Mouse (Mus musculus) cerebellum, adult 18-20 months (tissue): Measurements from ENCODE around the gene Kcnip1.
A peak's percentile ranks its signal among the peaks of the same experiment; 100 is the strongest.

Experiments
- DNase-seq, 2 experiments: peaks; one replicate each; pipeline ENCODE4 v3.0.0; 2021

Kcnip1 gene

DNA sequence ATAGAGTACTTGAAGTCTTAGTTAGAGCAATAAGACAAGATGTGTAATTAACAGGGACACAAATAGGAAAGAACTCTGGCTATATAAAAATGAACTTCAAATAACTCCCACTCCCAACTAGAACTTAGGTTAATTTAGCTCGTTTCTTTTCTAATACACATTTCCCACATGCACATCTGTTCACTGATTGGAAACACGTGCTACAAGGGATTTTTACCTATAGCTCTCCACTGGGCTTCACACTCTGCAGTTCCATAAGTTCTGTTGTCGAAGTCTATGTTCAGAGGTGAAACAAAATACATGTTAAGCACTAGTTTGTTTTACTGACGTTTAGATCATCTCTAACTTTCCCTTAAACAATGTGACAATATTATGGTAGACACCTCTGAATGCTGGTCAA is 12.8 kb downstream of the Kcnip1 start:
- DNase-seq, result no peak

DNA sequence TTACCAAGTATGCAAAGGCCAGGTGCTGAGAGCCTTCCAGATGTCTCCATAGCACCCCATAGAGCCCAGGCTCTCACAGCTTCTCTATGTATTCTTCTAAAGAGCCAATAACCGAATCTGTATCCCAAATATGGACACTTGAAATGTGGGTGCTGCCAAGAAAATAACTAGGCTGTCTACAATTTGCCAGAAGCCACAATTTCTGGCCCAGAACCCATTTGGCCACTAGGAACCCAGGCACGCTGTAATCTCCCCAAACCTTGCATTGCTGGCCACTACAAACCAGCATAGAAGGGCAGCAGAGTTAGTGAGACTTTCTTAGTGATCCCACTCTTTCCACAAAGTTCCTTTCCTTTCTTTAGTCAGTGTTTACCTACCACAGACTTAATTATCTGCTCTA is 17.8 kb downstream of the Kcnip1 start:
- no peak for DNase-seq

DNA sequence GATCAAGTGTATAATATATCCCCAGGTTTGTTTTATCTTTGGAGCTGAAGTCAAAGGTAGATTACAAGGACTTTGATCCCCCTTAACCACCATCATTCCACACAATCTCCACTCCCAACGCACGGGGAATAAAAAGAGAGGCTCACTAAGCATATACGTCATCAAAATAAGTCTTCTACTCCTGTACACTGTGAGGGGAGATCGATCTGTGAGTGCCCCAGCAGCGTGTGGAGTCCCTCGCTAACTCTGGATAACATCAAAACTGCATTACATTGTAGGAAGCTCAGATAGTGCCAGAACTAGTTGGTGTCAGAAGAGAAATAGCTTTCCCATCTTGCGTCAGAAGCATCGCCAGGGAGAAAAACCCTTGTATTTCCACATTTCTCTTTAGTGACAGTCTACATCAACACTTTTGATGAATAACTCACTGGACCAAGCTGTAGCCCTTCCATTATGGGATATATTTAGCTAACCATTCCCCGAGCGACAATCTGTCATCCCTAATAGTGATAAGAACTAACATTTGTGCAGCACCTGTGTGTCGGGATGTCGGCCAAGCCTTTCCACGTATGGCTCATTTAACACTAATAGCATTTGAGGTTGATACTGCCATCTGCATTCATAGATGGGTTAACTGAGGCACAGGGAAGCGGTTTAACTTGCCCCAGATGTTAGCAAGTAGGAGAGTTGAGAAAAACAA is 18.5 kb downstream of the Kcnip1 start:
- peak in 1 of 2 experiments; percentile 8 for DNase-seq

DNA sequence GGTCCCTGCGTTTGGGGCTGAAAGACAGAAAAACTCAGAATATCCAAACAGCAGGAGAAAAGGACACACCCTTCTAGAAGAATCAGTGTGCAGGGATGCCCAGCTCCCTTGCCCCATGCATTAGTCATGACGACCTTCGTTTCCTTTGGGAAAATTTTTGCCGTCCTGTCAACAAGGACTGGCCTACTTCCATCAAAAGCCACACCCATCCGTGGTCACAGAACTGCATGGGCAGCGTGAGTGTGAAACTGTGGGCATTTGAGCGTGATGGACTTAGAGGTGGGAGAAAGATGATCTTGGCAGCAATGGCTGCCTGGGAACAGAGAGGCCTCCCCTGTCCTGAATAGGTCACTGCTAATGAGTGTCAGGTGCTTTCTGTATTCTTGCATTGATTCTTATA is 20.8 kb downstream of the Kcnip1 start:
- DNase-seq, result no peak

DNA sequence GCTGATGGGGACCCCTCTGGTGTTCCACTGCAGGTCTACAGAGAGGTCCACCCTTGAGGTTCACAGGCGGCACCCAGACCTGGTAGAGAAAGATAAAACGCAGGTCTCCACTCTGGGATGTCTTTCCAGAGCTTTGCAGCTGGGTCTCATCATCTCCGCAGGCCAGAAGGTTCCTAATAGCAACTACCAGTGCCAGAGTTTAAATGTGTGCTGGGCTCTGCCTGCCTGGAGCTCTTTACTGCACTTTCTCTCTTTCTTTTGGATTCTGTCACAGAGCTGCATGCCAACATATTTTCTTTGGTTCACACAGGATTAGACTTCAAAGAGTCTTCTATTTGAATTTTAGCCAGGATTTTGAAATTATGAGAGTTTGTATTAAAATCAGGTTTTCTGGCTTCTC is 23.8 kb downstream of the Kcnip1 start:
- no peak for DNase-seq

DNA sequence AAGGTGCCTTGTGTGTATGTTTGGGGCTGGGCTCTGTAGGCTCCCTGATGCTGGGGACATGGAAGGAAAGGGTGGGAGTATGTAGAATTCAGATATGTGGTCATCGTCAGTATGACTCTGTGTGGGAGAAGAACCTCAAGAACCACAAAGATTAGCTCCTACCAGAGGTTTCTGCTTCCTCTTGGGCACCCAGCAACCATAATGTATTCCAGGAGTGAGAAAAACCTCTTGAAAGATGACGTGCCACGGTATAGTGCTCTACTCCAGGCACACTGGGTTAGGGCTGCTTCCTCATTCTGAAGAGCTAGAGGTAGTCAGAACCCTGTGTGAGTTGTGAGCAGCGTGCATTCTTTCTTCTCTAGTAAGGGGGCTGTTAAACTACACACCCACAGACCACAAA is 25.2 kb downstream of the Kcnip1 start:
- DNase-seq, result no peak

DNA sequence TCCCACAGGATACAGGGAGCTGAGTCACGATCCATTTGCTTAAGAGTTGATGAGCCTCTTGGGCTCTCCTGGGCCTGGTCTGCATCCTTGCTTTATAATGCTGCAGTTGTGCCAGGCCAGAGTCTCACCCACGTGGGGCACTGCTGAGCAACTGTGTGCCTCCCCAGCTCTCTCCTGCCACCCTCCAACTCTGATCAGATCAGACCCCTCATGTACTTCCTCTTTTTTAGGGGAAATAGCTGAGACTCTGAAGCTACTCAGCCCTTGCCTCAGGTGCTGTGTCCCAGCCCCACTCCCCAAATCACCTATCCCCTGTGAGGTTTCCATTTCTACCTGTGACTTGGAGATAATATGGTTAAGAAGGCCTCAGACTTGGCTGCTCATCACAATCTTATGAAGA is 27.6 kb downstream of the Kcnip1 start:
- no peak for DNase-seq

DNA sequence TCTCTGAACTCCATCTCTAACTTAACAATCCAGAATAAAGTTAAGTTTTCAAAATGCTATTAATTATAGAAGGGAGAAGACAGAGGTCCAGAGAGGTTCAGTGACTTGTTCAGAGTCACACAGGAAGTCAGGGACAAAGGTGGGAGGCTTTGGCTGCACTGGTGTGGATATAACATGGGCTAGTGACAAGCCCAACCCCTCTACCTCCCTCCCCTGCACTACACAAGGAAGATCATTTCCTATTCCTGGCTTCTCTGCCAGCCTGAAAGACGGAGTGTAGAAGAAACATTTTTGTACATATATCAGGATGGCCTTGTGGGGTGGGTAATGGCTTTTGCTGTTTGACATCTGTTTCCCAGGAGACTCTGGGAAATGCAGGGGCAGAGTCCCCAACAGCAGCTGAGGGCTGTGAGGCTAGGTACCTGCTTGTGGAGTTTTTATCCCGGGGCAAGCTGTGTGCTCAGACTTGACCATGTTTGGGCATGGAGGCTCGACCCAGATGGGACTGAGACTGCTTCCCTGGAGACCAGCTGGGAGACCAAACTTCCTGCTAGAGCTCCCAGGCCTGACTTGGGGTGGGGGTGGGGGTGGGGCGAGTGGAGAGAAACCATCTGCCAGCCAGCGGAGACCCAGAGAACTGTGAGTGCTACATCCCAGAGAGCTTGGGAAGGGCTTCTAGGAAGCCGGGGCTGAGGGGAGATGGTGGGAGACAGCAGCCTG is 30.1 kb downstream of the Kcnip1 start, which contains the start of gene Kcnmb1:
TSS of gene Kcnmb1 (plus strand) at position 326 of the 720 bp plus-strand sequence.
- no peak for DNase-seq

DNA sequence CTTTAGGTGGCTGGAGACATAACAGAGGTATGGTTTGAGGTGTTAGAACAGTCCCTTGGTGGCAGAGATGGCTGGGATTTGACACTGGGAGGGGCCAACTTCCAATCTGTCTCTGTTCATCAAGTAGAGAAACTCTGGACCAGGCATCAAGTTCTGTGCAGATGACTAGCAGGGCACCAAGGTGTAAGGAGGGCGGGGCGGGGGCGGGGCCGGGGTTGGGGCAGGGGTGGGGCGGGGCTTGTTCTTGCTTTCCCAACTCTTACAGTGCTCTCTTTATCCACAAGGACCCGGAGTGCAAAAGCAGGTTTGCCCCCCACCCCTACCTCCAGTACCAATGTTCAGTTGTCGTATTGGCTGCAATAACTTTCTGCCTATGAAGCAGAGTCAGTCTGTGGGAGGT is 30.8 kb downstream of the Kcnip1 start:
- DNase-seq, result no peak

DNA sequence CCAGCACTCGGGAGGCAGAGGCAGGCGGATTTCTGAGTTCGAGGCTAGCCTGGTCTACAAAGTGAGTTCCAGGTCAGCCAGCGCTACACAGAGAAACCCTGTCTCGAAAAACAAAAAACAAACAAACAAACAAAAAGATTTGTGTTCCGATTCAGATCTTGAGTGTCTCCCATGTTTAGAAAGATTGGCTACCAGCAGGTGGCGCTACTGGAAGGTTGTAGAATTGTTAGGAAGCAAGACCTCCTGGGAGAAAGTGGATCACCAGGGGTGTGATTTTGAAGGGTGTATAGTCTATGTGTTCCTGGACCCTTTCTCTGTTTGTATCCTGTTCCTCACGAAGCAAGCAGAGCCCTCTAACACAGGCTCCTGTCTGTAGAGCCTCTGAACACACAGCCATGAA is 34.2 kb downstream of the Kcnip1 start:
- peak; percentile 7 to 10 for DNase-seq

DNA sequence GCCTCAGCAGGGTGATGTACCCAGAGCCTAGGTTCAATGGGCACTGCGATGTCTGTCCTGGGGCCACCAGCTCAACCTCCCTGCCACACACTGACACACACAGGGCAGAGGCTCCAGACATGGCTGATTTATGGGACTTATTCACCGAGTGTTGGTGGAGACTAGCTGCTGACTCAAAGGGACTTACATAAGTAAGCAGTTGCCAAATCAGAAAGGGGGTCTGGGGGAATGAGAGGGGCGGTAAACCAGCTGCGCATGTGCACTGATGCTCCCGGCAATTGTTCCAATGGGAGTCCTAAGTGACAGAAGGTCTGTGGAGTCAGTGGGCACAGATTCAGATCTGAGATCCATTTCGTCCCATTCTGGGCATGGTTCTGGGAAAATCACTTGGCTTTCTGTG is 35.4 kb downstream of the Kcnip1 start:
- no peak for DNase-seq

DNA sequence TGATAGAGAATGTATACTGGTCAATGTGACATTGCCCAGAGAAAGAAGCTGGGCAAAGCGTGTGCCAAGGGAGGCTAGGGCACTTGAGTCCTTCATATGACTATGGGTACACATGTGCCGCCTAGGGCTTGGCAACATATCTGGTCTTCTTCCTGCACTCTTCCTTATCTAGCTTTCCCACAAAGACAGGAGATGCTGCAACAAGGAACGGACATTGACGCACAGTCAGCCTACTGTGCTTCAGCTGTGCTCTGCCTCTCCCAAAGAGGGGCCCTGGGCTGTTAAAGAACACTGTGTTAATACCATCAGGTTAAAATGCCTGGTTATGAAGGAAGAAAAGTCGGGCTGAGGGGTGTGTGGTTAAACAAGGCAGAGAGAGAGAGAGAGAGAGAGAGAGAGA is 36.3 kb downstream of the Kcnip1 start:
- no peak for DNase-seq

DNA sequence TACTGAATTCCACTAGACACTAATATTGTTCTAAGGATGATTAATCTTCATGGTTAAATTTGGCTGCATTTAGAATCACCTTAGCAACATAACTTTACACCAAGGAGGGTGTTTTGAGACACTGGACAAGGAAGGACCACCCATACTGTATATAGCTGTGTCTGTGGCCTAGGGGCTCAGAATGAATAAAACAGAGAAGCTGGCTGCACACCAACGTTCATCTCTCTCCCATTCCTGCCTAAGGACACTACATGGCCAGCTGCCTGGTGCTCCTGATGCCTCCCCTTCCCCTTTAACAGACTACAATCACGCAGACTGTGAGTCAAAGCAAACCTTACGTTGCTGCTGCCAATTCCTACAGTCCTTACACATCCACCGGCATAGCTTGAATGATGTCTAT is 37.0 kb downstream of the Kcnip1 start:
- DNase-seq, result no peak

DNA sequence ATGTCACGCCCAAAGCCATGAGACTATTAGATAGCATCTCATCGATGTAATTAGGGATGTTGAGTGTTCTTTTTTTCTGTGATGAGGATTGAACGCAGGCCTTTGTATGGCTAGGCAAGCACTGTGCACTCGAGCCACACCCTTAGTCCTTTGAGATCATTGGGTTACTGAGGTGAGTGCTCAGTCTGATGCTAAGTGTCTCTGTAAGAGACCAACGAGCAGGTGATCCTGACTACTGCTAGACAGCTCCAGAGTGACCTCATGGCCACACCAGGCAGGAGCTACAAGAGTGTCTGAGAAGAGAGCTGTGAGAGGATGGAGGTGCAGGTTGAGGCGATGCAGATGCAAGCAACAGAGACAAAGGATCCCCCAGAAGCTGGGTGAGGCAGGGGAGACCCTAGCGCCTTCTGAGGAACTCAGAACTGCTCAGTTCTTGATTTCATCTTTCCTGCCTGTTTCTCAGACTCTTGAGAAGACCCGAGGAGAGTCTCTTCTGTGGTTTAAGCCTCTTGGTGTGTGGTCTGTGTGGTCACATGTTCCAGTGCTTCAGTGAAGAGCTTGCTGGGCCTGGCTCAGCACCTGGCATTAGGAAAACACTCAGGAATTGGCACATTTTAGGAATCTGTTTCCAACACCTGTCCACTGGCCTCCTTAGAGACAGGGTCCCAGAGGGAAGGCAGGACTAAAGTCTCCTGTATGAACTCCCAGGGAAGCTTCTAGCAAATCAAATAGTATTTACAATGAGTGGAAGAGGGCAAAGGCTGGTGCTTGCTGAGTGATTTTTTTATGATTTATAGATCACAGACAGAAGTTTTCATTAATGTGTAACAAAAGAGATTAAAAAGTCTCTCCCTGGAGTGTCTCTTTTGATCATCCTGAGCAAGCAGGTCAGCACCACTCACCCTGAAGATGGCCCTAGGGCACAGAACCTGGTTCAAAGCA is 41.0 kb downstream of the Kcnip1 start:
- DNase-seq, result no peak

DNA sequence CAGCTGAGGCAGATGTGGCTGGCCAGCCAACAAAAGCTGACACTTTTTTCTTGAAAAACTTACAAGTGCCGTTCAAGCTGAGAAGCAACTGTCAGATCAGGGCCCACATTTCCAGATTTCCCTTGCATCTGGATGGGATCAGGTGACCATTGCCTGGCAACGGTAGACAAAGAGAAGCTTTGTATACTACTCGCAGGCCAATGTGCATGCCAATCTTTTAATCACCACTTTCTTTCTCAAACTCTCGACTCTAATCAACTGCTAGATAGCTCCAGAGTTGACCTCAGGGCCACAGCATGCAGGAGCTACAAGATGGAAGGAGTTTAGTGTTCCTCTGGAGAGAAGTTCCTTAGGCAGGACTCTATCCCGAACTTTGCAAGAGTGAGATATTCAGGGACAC is 41.8 kb downstream of the Kcnip1 start:
- no peak for DNase-seq

DNA sequence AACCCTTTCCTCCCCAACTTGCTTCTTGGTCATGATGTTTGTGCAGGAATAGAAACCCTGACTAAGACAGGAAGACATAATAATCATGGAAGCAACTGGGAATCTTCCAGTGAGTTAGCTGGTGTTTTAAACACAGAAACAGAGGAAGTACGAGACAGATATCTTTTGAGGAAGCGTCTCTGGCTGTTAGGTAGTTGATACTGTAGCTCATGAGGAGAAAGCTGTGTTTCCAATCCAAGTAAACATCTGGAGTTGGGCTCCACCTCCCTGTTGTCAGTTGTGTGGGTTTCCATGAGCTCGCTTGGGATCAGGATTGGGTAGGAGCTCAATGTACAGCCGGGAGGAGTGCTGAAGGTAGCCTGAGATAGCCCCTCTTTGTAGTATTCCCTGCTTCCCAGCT is 46.5 kb downstream of the Kcnip1 start:
- DNase-seq, result no peak

DNA sequence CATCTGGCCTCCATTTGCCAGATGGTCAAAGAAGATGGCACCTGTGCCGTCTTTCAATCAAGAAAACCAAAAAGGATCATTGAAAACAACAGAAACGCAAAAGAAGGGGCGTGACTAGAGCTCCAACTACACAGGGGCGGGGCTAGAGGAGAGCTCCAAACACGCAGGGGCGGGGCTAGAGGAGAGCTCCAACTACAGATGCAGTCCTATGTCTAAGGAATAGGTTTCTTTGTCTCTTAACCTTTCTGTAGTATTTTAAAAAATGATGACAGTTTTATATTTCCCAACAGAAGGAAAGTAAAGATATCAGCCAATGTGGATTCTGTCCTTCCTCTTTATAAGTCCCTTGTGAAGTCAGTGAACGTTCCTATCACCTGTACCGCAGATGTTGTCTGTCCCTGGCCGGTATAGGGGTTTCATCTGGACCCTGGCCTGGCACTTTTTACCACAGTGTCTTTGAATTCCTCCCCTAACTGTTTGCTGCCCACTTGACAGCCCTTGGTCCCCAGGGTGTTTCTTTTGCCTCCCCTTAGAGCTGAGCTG is 48.1 kb downstream of the Kcnip1 start:
- DNase-seq, result no peak

DNA sequence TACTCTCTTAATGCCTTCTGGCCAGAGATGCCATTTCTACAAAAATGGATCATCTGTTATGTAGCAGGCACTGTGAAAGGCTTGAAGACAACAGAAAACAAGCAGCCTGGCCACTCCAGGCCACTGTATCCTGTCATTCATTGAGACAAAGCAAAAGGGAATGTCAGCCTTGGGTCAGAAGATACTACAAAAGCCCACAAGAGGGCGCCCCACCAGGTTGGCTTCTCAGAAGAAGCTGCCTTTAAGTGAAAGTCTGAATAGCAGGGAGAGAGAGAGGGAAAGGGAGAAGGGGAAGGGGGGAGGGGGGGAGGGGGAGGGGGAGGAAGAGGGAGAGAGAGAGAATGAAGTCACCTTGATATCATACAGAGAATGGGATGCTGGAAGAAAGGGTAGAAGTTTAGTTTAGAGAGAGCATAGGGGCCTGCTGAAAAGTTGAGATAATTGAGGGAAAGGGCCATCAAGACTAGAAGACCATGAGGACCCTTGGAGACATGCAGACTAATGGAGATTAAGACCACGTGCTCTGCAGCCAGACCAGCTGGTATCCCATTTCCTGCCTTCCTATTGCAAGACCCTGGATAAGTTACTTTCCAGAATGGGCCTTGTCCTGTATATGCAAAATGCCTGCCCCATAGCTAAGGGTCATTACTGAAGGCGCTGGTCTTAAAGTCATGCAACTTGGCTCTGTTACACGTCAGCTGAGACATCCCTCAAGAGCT is 48.7 kb downstream of the Kcnip1 start:
- no peak for DNase-seq

DNA sequence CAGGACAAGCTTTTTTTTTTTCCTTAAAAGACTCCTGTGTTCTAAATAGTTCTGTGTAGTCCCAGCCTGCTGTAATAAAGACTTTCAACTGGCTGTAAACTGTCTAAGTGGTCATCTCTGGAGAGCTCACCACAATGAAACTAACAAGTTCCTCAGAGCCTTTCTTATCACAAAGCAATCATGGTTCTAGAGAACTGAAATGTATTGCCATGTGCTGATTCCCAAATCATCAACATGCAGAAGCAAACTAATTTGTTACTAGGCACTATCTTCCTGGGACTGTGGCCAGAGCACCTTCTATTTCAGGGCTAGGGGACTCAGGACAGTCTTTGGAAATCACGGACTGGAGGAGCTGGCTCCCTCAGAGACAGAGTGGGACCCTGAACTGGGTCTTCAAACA is 49.4 kb downstream of the Kcnip1 start:
- no peak for DNase-seq

DNA sequence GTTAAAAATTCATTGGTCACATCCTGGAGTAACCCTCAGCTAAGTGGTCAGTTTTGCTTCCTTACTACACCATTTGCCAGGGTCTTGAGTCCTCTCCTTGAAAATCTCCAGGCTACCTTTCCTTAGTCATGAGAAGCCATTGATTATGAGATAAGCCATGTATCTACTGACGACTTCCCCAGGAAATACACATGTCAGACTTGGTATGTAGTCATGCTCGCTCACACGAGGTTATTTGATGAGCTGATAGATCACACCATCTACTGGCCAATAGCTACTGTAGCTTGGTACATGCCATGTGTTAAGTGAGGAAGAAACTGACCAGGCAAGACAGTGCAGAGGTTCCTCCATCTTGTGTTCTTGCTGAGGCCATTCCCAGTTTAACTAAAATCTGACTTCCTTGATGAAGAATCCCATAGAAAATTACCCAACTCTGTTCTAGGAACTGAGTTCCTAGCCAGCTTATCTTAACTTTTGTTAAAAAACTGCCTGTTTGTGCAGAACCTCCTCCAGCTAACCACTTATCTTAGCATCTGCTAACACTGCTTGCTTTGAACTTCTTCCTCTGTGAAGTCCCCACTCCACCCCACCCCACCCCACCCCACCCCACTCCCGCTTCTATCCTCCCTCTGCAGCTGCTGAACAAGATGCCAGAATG is 53.4 kb downstream of the Kcnip1 start:
- DNase-seq, result no peak

DNA sequence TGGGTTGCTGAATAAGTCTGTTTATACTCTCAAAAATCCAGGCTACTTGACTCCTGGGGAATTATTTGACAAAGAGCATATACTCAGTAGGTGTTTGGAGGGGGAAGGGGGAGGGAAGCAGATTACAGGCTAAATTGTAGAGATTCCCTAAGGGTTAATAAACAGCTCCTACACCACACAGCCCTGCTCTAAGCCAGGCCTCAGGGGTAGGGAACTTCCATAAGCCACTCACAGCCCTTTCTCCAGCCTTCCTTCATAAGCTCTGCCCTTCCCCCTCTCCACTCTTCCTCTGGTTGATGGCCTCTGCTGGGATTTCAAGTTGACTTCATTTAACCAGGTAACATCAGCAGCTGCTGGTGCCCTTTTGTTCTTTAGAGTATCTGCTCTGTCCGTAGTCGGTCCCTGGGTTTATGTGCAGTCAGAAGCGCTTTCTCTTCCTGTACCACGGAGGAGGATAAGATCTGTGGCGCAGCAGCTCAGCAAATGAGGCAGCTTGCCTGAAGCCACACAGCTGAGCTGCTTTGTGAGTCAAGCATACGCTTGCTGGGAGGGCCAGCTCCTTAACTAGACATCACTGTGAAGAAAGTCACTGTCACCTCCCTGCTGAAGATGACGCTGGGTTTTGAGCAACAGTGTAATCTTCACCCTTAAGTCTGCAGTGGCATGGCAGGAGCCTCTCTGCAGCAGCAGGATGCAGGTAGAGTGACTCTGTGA is 54.2 kb downstream of the Kcnip1 start:
- no peak for DNase-seq
